Mouse (Mus musculus) ES-E14 (cell line): ENCODE results near the gene Cbarp.

ENCODE experiments used
- HCFC1 ChIP-seq: IDR thresholded peaks from 2 replicates; pipeline ENCODE4 v1.6.1; 2012; ENCODE audit warnings: low read length, inconsistent platforms, borderline replicate concordance; ENCODE audit not compliant: insufficient read depth
- ZC3H11A ChIP-seq: IDR thresholded peaks from 2 replicates; pipeline ENCODE4 v1.6.1; 2012; ENCODE audit warnings: low read depth, mild to moderate bottlenecking, inconsistent platforms, low read length, borderline replicate concordance
- ZNF384 ChIP-seq: IDR thresholded peaks from 2 replicates; pipeline ENCODE4 v1.6.1; 2012; ENCODE audit warnings: low read depth, low read length, inconsistent platforms

GRCm38 (mm10) chr10:80146568-80147011, 6.0 kb upstream of the Cbarp start:
- no peak for TF ChIP-seq ZNF384
- no peak for TF ChIP-seq HCFC1
- no peak for TF ChIP-seq ZC3H11A
